Mouse (Mus musculus) liver, embryonic 16.5 days (tissue): ENCODE data around the gene Gucy1b2. TPM values are rescaled to one million over a fixed set of nuclear protein-coding genes. Genes with fewer than 3 reads are reported as not detected.

Source experiments
- ATAC-seq: fragments of 200-750 bp; cut with Nextera tagmentation; 2 replicates; pipeline ENCODE4 v1.8.0; 2017; ENCODE audit warnings: low read depth, mild to moderate bottlenecking, moderate number of reproducible peaks, moderate library complexity
- H3K27ac ChIP-seq: fragments of 300-500 bp; sonication (generic); 2 replicates; pipeline ENCODE4 v1.5.1; 2014; ENCODE audit warnings: mild to moderate bottlenecking, low read length
- H3K27me3 ChIP-seq: fragments of 300-500 bp; sonication (generic); 2 replicates; pipeline ENCODE4 v1.6.1; 2014; ENCODE audit warnings: low read depth, low read length, mixed read lengths; ENCODE audit not compliant: control insufficient read depth, insufficient read depth
- H3K36me3 ChIP-seq: fragments of 300-500 bp; sonication (generic); 2 replicates; pipeline ENCODE4 v1.6.1; 2014; ENCODE audit warnings: mild to moderate bottlenecking; ENCODE audit not compliant: control insufficient read depth, insufficient read depth
- H3K4me1 ChIP-seq: fragments of 300-500 bp; sonication (generic); 2 replicates; pipeline ENCODE4 v1.6.1; 2014; ENCODE audit warnings: low read depth, low read length, mixed read lengths; ENCODE audit not compliant: control insufficient read depth
- H3K4me2 ChIP-seq: fragments of 300-500 bp; sonication (generic); 2 replicates; pipeline ENCODE4 v1.6.1; 2014; ENCODE audit warnings: low read depth, low read length, mixed read lengths
- H3K4me3 ChIP-seq: fragments of 300-500 bp; sonication (generic); 2 replicates; pipeline ENCODE4 v1.5.1; 2014; ENCODE audit warnings: low read depth, mild to moderate bottlenecking, low read length
- H3K9ac ChIP-seq: fragments of 300-500 bp; sonication (generic); 2 replicates; pipeline ENCODE4 v1.6.1; 2014; ENCODE audit warnings: low read depth, low read length
- H3K9me3 ChIP-seq: fragments of 300-500 bp; sonication (generic); replicated peaks from 2 replicates; pipeline ENCODE4 v1.6.1; 2016; ENCODE audit warnings: low read length; ENCODE audit not compliant: control insufficient read depth
- WGBS: fragments of 180-500 bp; shearing (Covaris S2); extraction: QIAGEN DNeasy Blood & Tissue Kit; methylation state at CpG from one replicate; pipeline ENCODE4 v1.1.7; 2014; ENCODE audit not compliant: insufficient replicate concordance; 5-methylcytosine and 5-hydroxymethylcytosine counted together
- polyA plus RNA-seq: library from polyadenylated mRNA; unstranded; fragments of >200 nt; fragmentation: Nextera tagmentation; extraction: Ambion mirVana; gene quantifications from 2 replicates; pipeline ENCODE4 v1.2.1, GENCODE M21; 2015

The Gucy1b2 gene
- polyA plus RNA-seq, 1 experiment from 2014 or later, result not detected

DNA sequence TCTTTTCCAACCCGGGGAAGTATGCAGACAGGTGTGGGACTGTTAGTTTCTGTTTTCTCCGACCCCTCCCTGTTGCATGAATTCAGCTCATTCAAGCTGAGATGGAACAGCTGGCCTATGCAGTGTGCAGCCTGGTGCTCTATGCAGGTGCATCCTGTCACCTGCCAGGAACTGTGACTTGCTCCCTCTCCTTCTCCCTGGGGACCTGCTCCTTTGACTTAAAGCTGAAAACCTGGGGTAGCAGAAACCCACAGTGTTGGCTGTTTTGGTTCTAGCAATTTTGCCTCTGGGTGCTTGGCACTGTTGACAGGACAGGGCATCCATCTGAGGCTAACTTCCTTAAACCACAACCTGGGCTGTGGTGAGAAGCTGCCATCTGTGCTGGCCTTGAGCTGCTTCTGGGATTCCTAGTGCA, 30.8 kb downstream of the Gucy1b2 start:
- H3K4me1 ChIP-seq, result no peaks in the 10 kb centered on the region
- no peaks in the 10 kb centered on the region for H3K36me3 ChIP-seq
- no peak for ATAC-seq
- no peaks in the 10 kb centered on the region for H3K9me3 ChIP-seq
- no peak overlapping the region for H3K27ac ChIP-seq
- WGBS, result 55% methylated on average over 2 of the region's 2 CpGs
- no peak overlapping the region for H3K9ac ChIP-seq
- H3K4me3 ChIP-seq, result no peak overlapping the region
- H3K27me3 ChIP-seq, result no peaks in the 10 kb centered on the region
- H3K4me2 ChIP-seq, result no peak overlapping the region

DNA sequence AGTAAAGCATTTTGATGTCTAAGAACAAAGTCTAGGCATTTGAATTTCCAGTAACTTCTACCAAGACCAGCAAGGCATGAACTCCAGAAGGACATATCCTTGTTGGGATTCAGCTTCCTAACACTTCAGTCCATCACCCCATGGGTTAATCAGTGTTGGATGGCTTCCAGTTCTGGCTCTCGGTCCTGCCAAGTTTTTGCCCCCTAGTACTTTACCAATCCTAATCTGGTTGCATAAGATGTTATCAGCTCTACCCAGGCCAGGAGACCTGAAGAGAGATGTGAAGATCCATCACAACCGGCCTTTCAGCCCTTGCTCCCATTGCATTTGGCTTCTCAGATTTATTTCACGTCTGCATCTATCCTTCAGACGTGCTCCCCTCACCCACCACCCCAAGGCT, 33.8 kb downstream of the Gucy1b2 start:
- no peak for ATAC-seq
- Histone ChIP-seq H3K27ac (no peak overlapping the region), H3K9me3 (no peaks in the 10 kb centered on the region), H3K4me2 (no peak overlapping the region), H3K4me3 (no peak overlapping the region), H3K9ac (no peak overlapping the region), H3K4me1 (no peaks in the 10 kb centered on the region), H3K36me3 (no peaks in the 10 kb centered on the region), H3K27me3 (no peaks in the 10 kb centered on the region)
- WGBS, result 50% methylated on average over 4 of the region's 4 CpGs

DNA sequence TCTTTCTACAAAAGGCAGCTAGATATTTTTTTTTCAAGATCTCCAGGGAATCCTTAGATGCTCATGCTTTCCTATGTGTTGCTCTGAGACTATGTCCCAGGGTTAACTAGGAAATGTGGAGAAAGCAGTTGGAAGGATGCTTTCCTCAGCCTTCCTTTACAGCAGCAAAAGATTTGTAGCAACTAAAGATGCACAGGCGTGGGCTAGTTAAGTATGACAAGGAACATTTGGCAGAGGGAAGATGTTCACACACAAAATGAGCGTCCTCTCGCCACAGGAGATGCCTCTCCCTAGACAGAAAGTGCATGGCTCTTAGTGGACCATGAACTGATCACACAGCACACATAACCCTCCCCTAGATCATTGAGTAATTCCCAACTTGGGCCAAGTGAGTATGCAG, 38.6 kb downstream of the Gucy1b2 start:
- H3K4me3 ChIP-seq, result no peak overlapping the region
- H3K4me2 ChIP-seq, result no peak overlapping the region
- no peaks in the 10 kb centered on the region for H3K36me3 ChIP-seq
- WGBS, result 51% methylated on average over 3 of the region's 3 CpGs
- no peak overlapping the region for H3K9ac ChIP-seq
- H3K27ac ChIP-seq, result no peak overlapping the region
- no peak for ATAC-seq
- H3K9me3 ChIP-seq, result no peaks in the 10 kb centered on the region
- no peaks in the 10 kb centered on the region for H3K27me3 ChIP-seq
- no peaks in the 10 kb centered on the region for H3K4me1 ChIP-seq

DNA sequence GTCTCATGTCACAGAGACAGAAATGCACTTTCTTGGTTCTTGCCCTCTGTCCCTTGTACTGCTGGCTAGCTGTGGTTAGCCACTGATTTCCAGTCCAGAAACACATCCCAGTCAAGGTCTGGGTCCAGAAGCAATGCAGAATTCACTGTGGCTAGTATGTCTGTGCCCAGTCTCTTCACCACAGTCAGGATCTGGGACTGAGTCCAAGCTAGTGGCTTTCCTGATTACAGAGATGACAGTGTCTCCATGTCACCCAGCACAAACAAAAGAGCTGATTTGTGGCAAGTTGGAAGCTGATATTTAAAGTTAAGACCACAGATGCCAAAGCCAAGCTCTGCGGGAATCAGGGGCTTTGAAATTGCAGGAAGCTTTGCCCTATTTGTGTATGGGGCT, 39.4 kb downstream of the Gucy1b2 start:
- no peaks in the 10 kb centered on the region for H3K4me1 ChIP-seq
- no peak overlapping the region for H3K9ac ChIP-seq
- H3K36me3 ChIP-seq, result no peaks in the 10 kb centered on the region
- H3K4me3 ChIP-seq, result no peak overlapping the region
- no peak for ATAC-seq
- WGBS, result 26% methylated on average over 1 of the region's 1 CpGs
- H3K9me3 ChIP-seq, result no peaks in the 10 kb centered on the region
- H3K4me2 ChIP-seq, result no peak overlapping the region
- no peak overlapping the region for H3K27ac ChIP-seq
- H3K27me3 ChIP-seq, result no peaks in the 10 kb centered on the region

DNA sequence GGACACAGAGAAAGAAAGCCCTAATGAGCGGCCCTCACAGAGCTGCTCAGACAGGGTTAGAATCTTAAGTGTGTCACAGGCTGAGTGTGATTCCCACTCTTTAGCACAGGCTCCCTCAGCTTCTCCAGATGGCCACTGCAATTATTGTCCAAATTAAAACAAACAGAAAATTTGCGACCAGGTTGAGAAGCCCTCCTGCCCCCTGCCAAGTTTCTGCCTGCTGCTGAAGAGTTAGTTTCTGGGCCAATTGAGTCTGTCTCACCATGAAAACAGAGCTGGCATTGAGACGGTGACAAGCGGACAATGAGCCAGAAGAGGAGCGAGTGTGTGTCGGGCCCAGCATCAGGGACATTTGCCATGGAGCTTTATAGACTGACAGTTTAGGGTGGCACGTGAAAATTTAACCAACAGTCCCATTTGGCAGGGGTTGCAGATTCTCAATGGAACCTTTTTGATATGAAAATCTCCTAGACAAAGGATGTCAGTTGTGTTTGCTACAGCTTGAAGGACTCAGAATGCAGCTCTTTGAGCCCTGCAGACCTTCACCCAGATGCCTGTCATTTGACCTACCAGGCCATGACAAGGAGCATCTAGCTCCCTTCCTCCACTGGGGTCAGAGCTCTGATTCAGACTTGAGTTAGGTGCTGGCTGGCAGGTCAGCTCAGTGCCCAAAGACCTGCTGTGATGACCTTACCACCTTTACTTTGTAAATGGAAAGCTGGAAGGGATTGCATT, 39.9 kb downstream of the Gucy1b2 start:
- no peak overlapping the region for H3K4me3 ChIP-seq
- no peak overlapping the region for H3K9ac ChIP-seq
- no peaks in the 10 kb centered on the region for H3K27me3 ChIP-seq
- H3K4me2 ChIP-seq, result no peak overlapping the region
- no peak for ATAC-seq
- no peaks in the 10 kb centered on the region for H3K4me1 ChIP-seq
- WGBS, result 71% methylated on average over 7 of the region's 7 CpGs
- no peak overlapping the region for H3K27ac ChIP-seq
- H3K9me3 ChIP-seq, result no peaks in the 10 kb centered on the region
- H3K36me3 ChIP-seq, result no peaks in the 10 kb centered on the region

DNA sequence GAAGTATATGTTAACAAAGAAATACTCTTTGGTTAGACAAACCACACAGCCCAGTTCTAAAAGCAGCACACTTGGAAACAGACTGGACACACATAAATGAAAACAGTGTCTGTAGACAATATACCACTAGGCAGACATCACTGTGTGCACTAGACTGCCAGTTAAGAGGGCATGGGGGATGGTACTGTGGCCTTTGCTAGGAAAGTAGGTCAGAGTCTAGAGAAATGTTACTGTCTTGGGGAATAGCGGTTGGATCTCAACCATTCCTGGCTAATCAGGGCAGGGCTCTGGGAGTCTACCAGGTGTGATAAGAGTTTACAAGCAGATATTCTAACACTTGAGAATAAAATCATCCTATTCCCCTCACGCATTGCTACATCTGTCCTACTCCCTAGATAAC, 60.7 kb downstream of the Gucy1b2 start:
- WGBS, result 68% methylated on average over 2 of the region's 2 CpGs
- no peaks in the 10 kb centered on the region for H3K27me3 ChIP-seq
- H3K4me1 ChIP-seq, result no peaks in the 10 kb centered on the region
- no peak overlapping the region for H3K4me3 ChIP-seq
- H3K27ac ChIP-seq, result no peak overlapping the region
- no peak overlapping the region for H3K9ac ChIP-seq
- no peak for ATAC-seq
- no peaks in the 10 kb centered on the region for H3K36me3 ChIP-seq
- H3K4me2 ChIP-seq, result no peak overlapping the region
- no peaks in the 10 kb centered on the region for H3K9me3 ChIP-seq

DNA sequence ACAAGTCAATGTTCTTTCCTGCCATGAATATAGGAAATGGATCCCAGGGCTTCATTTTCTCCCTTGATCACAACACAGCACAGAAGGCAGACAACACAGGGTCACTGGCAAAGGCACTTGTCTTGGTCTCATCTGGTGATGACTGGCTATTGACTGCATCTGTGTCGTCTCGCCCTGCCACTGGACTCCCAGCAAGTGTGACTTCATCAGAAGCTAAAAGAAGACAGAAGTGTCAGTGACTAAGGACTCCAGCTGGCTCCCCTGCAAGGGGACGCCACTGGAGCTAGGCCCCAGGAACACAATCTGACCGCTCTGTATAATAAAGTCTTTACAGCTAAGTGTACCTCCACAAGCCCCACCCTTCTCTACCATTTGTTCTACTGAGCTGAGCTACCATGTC, 63.3 kb downstream of the Gucy1b2 start:
- no peak for ATAC-seq
- Histone ChIP-seq H3K36me3 (no peaks in the 10 kb centered on the region), H3K9me3 (no peaks in the 10 kb centered on the region), H3K4me1 (no peaks in the 10 kb centered on the region), H3K9ac (no peak overlapping the region), H3K27ac (no peak overlapping the region), H3K4me3 (no peak overlapping the region), H3K4me2 (no peak overlapping the region), H3K27me3 (no peaks in the 10 kb centered on the region)
- WGBS, result 64% methylated on average over 4 of the region's 4 CpGs

DNA sequence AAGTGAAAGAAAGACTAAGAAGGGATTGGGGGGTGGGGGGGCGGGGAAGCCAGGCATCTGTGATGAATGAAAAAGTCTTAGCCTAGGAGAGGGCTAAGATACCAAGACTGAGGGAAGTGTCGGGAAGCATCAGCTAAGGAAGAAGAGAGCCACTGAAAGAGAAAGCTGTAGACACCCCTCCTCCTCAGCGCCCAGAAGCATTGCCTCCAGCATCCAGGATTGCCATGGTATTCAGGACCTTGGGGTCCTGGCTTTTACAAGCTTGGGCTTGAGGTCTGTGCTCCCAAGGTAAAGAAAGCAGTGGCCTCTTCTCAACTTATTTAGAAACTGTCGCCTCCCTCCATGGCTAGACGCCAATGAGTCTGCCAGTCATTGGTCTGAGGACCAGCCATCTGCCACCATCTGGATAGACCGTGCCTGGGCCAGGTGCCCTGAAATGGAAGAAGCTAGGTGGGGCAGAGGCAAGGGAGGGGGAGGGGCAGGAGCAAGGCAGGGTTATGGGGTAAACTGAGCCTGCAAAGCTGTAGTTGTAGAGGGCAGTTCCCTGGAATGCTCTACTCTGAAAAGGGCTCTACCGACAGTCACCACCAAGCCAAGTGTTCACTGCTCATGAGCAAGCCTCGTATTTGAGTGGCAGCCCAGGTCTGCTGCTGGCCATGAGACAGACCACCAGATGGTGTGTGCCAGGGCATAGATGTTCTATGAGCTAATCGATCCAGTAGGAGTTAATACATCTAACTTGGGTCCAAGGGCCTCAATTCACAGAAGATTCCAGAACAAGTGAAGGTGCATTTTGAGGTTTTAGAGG, 66.2 kb downstream of the Gucy1b2 start:
- no peaks in the 10 kb centered on the region for H3K27me3 ChIP-seq
- H3K36me3 ChIP-seq, result no peaks in the 10 kb centered on the region
- no peak overlapping the region for H3K4me3 ChIP-seq
- WGBS, result 68% methylated on average over 9 of the region's 9 CpGs
- no peaks in the 10 kb centered on the region for H3K9me3 ChIP-seq
- ATAC-seq, result no peak
- H3K27ac ChIP-seq, result no peak overlapping the region
- no peaks in the 10 kb centered on the region for H3K4me1 ChIP-seq
- H3K4me2 ChIP-seq, result no peak overlapping the region
- H3K9ac ChIP-seq, result no peak overlapping the region

DNA sequence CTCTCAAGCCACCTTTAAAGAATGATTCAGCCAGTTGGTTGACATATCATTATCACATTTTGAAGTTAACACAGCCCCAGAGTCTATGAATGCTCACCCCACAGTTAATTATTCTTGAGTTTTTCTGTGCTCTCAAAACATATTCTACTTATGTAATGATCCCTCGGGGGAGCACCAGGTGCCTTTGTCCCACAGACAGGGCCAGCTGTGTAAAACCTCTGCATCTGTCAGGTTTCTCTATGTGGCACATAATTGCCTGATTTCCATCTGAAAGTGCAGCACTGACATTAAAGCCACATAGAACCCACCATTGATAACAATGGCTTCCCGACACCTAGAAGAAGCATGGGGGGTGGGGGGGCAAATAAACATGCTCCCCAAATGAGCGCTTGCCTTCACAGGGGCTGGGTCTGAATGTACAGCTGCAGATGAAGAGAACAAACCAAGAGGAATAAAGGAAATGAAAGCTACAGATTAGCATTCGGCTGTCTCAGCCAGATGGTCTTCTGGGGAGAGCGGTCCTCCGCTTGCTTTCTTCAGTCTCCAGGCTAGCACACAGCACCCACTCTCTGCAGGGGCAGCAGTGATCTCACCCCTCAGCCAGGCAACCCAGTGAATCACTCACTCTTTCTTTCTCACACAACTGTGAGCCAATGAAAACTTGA, 66.9 kb downstream of the Gucy1b2 start:
- Histone ChIP-seq H3K27me3 (no peaks in the 10 kb centered on the region), H3K9me3 (no peaks in the 10 kb centered on the region), H3K9ac (no peak overlapping the region), H3K4me3 (no peak overlapping the region), H3K36me3 (no peaks in the 10 kb centered on the region), H3K4me1 (no peaks in the 10 kb centered on the region), H3K4me2 (no peak overlapping the region), H3K27ac (no peak overlapping the region)
- 57% methylated on average over 6 of the region's 6 CpGs for WGBS
- ATAC-seq, result no peak
